In the genomic region with DNA sequence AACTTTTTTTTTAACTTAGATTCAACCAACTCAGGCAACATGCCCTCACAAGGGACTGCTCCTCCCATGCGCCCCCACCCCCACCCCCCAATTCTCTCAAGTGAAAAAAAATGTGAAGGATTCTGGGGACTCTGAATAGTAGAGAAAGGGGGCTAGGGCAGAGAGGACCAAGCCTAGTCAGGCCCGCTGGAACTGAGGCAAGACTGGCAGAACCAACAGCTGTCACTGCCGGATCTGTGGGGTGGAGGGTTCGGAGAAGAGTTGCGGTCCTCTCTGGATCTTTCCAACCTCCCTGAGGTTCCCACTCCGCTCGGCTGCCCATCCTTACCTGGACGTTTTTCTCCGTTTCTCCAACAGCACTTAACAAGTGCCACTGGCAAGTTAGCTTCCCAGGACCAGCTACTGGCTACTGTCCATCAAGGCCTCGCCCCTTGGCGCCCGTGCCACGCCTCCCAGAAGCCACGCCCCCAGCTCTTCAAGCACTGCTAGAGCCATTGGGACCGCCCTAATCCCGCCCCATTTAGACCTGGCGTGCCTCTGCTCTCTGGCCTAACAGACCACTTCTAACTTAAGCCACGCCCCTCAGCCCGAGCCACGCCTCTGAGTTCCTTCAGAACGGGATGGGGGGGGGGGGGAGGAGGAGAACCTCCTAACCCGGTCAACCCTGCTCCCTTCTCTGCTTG, we compare ENCODE assay signal across 8 mouse cellular contexts. TPM values are rescaled to one million over a fixed set of nuclear protein-coding genes. Genes with fewer than 3 reads are reported as not detected.
DNase-seq lines count a peak whose midpoint lies in the region; ATAC-seq and TF ChIP-seq lines count a peak whose summit lies in the region.

Gene Car5b, minus strand, starts transcription at position 391 of the 683 bp plus-strand sequence.

- TF ChIP-seq EP300 in heart, postnatal 0 days (IDR thresholded peaks at IDR 0.05; ENCODE audit: low read depth), result no peak
- no peak for TF ChIP-seq EP300 in stomach, postnatal 0 days (optimal IDR thresholded peaks at IDR 0.05)

- no peak for TF ChIP-seq CTCF in heart, postnatal 0 days (IDR thresholded peaks at IDR 0.05; ENCODE audit: low read depth)
- no peak for TF ChIP-seq CTCF in stomach, postnatal 0 days (IDR thresholded peaks at IDR 0.05; ENCODE audit: low read depth)

- peak; percentile 92 for DNase-seq in ES-CJ7 (ENCODE audit: low read depth, low spot score)
- DNase-seq in cerebellum, adult 11 months, result peak; percentile 24
- DNase-seq in heart, postnatal 0 days (ENCODE audit: low spot score), result peak; percentile 64
- DNase-seq in kidney, postnatal 36 days, result peak; percentile 97 to 98
- peak; percentile 88 for DNase-seq in neural tube, embryonic 11.5 days (ENCODE audit: low spot score)
- peak; percentile 93 for DNase-seq in stomach, postnatal 0 days (ENCODE audit: low spot score)

- no peak within 1 kb of the TSS for H3K9ac ChIP-seq in forebrain, embryonic 13.5 days
- H3K9ac ChIP-seq in heart, postnatal 0 days (replicated peaks; ENCODE audit: low read depth, low read length), result no peak within 1 kb of the TSS
- no peak within 1 kb of the TSS for H3K9ac ChIP-seq in liver, embryonic 15.5 days
- no peak within 1 kb of the TSS for H3K9ac ChIP-seq in neural tube, embryonic 11.5 days (ENCODE audit: low read length)
- peak within 1 kb of the TSS; percentile 48; the same call in 1 of the 2 replicates for H3K9ac ChIP-seq in stomach, postnatal 0 days (ENCODE audit: low read length)

- peak within 1 kb of the TSS; percentile 25 for H3K4me3 ChIP-seq in forebrain, embryonic 13.5 days
- H3K4me3 ChIP-seq in heart, postnatal 0 days (ENCODE audit: low read depth, low read length), result peak within 1 kb of the TSS; percentile 34
- peak within 1 kb of the TSS; percentile 42 for H3K4me3 ChIP-seq in liver, embryonic 15.5 days (replicated peaks)
- peak within 1 kb of the TSS; percentile 12; the same call in 1 of the 2 replicates for H3K4me3 ChIP-seq in neural tube, embryonic 11.5 days (ENCODE audit: low read depth, low read length)
- peak within 1 kb of the TSS; percentile 39 for H3K4me3 ChIP-seq in stomach, postnatal 0 days (ENCODE audit: low read depth, low read length)

- H3K27me3 ChIP-seq in forebrain, embryonic 13.5 days, result peaks cover 2% of the 10 kb centered on the region; the same call in 1 of the 2 replicates
- no peaks in the 10 kb centered on the region for H3K27me3 ChIP-seq in heart, postnatal 0 days (ENCODE audit: control insufficient read depth, insufficient read depth, low read length)
- H3K27me3 ChIP-seq in liver, embryonic 15.5 days, result no peaks in the 10 kb centered on the region; the same call in 1 of the 2 replicates
- H3K27me3 ChIP-seq in neural tube, embryonic 11.5 days (ENCODE audit: control insufficient read depth, insufficient read depth, low read length), result no peaks in the 10 kb centered on the region; the same call in 1 of the 2 replicates
- H3K27me3 ChIP-seq in stomach, postnatal 0 days (ENCODE audit: control insufficient read depth, insufficient read depth, low read length), result no peaks in the 10 kb centered on the region

- WGBS in forebrain, embryonic 13.5 days, result 11% methylated on average over 22 of the region's 22 CpGs
- WGBS in heart, postnatal 0 days, result 12% methylated on average over 21 of the region's 22 CpGs
- WGBS in liver, embryonic 15.5 days (ENCODE audit: insufficient replicate concordance), result 14% methylated on average over 22 of the region's 22 CpGs
- WGBS in neural tube, embryonic 11.5 days, result 26% methylated on average over 18 of the region's 22 CpGs
- WGBS in stomach, postnatal 0 days, result 20% methylated on average over 13 of the region's 22 CpGs

- H3K36me3 ChIP-seq in forebrain, embryonic 13.5 days (ENCODE audit: poor library complexity, severe bottlenecking), result no peaks in the 10 kb centered on the region
- no peaks in the 10 kb centered on the region for H3K36me3 ChIP-seq in heart, postnatal 0 days (replicated peaks; ENCODE audit: control insufficient read depth, insufficient read depth, low read length)
- no peaks in the 10 kb centered on the region for H3K36me3 ChIP-seq in liver, embryonic 15.5 days (replicated peaks)
- no peaks in the 10 kb centered on the region for H3K36me3 ChIP-seq in neural tube, embryonic 11.5 days (ENCODE audit: control insufficient read depth, insufficient read depth, low read length)
- H3K36me3 ChIP-seq in stomach, postnatal 0 days (ENCODE audit: control insufficient read depth, insufficient read depth, low read length), result no peaks in the 10 kb centered on the region

- no peaks in the 10 kb centered on the region for H3K9me3 ChIP-seq in forebrain, embryonic 13.5 days (replicated peaks)
- H3K9me3 ChIP-seq in heart, postnatal 0 days (replicated peaks; ENCODE audit: control insufficient read depth, low read length), result no peaks in the 10 kb centered on the region
- no peaks in the 10 kb centered on the region for H3K9me3 ChIP-seq in liver, embryonic 15.5 days (replicated peaks)
- no peaks in the 10 kb centered on the region for H3K9me3 ChIP-seq in neural tube, embryonic 11.5 days (ENCODE audit: control insufficient read depth, low read length)
- H3K9me3 ChIP-seq in stomach, postnatal 0 days (ENCODE audit: control insufficient read depth, low read length), result no peaks in the 10 kb centered on the region

- H3K4me1 ChIP-seq in forebrain, embryonic 13.5 days, result no peaks in the 10 kb centered on the region
- H3K4me1 ChIP-seq in heart, postnatal 0 days (ENCODE audit: control insufficient read depth, insufficient read depth), result no peaks in the 10 kb centered on the region
- peaks cover 7% of the 10 kb centered on the region for H3K4me1 ChIP-seq in liver, embryonic 15.5 days (replicated peaks)
- no peaks in the 10 kb centered on the region for H3K4me1 ChIP-seq in neural tube, embryonic 11.5 days (ENCODE audit: control insufficient read depth, insufficient read depth, low read length)
- H3K4me1 ChIP-seq in stomach, postnatal 0 days (replicated peaks; ENCODE audit: control insufficient read depth, insufficient read depth), result no peaks in the 10 kb centered on the region

- H3K27ac ChIP-seq in forebrain, embryonic 13.5 days, result no peak within 1 kb of the TSS
- H3K27ac ChIP-seq in heart, postnatal 0 days (ENCODE audit: low read depth), result no peak within 1 kb of the TSS
- H3K27ac ChIP-seq in liver, embryonic 15.5 days (replicated peaks), result no peak within 1 kb of the TSS
- H3K27ac ChIP-seq in neural tube, embryonic 11.5 days (ENCODE audit: low read depth, low read length), result no peak within 1 kb of the TSS
- H3K27ac ChIP-seq in stomach, postnatal 0 days (replicated peaks), result no peak within 1 kb of the TSS

- peak within 1 kb of the TSS; percentile 56 for H3K4me2 ChIP-seq in forebrain, embryonic 13.5 days
- peak within 1 kb of the TSS; percentile 63 for H3K4me2 ChIP-seq in heart, postnatal 0 days (ENCODE audit: low read depth, low read length)
- peak within 1 kb of the TSS; percentile 59 for H3K4me2 ChIP-seq in liver, embryonic 15.5 days
- H3K4me2 ChIP-seq in neural tube, embryonic 11.5 days (ENCODE audit: low read depth), result peak within 1 kb of the TSS; percentile 42
- peak within 1 kb of the TSS; percentile 53 for H3K4me2 ChIP-seq in stomach, postnatal 0 days (replicated peaks; ENCODE audit: low read depth)

- peak; percentile 93 for ATAC-seq in forebrain, embryonic 13.5 days
- ATAC-seq in heart, postnatal 0 days (ENCODE audit: insufficient read depth, low read depth), result peak; percentile 96
- peak; percentile 97 for ATAC-seq in liver, embryonic 15.5 days (ENCODE audit: insufficient read depth)
- peak; percentile 97 for ATAC-seq in neural tube, embryonic 11.5 days (ENCODE audit: insufficient read depth, low FRiP score, low TSS enrichment)
- peak; percentile 99 for ATAC-seq in stomach, postnatal 0 days (ENCODE audit: low FRiP score, low TSS enrichment)

RNA-seq across cellular contexts. Expression of gene Car5b, which starts in this region (rescaled TPM):
- 0.26 and 0.35 TPM in 2 replicates for polyA plus RNA-seq in forebrain, embryonic 13.5 days (2015; fragmentation: Nextera tagmentation; extraction: Ambion mirVana)
- 0.12 and 0.76 TPM in 2 replicates for total RNA-seq in heart, postnatal 0 days (2014; rRNA removed; ENCODE audit: low replicate concordance)
- polyA plus RNA-seq in heart, postnatal 0 days (2015; fragmentation: Nextera tagmentation; extraction: Ambion mirVana), result 0.21 and 0.27 TPM in 2 replicates
- polyA plus RNA-seq in liver, embryonic 15.5 days (2015; fragmentation: Nextera tagmentation; extraction: Ambion mirVana), result 0.06 and 0.13 TPM in 2 replicates
- polyA plus RNA-seq in neural tube, embryonic 11.5 days (2014; fragmentation: Nextera tagmentation; extraction: Ambion mirVana), result 0.19 and 0.28 TPM in 2 replicates
- 3.8 and 4.2 TPM in 2 replicates for polyA plus RNA-seq in stomach, postnatal 0 days (2015; fragmentation: Nextera tagmentation; extraction: Ambion mirVana)

Comparison
In these comparisons a context has a peak if more than half of its experiments do, and no peak if none do; other contexts are left out.
1. Peak in ATAC-seq, H3K4me3 ChIP-seq and H3K4me2 ChIP-seq in forebrain, embryonic 13.5 days; RNA of the gene not detected or under 1 TPM.
2. Peak in DNase-seq, ATAC-seq, H3K4me3 ChIP-seq and H3K4me2 ChIP-seq in heart, postnatal 0 days; RNA of the gene not detected or under 1 TPM.
3. Peak in ATAC-seq, H3K4me3 ChIP-seq and H3K4me2 ChIP-seq in liver, embryonic 15.5 days; RNA of the gene not detected or under 1 TPM.
4. Peak in DNase-seq, ATAC-seq, H3K4me3 ChIP-seq and H3K4me2 ChIP-seq in neural tube, embryonic 11.5 days; RNA of the gene not detected or under 1 TPM.
5. DNase-seq: peak in every context shown above with its lines; median percentile 98 in kidney, postnatal 36 days; 93 in stomach, postnatal 0 days; 92 in ES-CJ7; 88 in neural tube, embryonic 11.5 days; 64 in heart, postnatal 0 days; 24 in cerebellum, adult 11 months.